Mouse (Mus musculus) kidney, postnatal 10 days (tissue): ENCODE results near the gene Disp1.

Source experiments
- DNase-seq: peaks from one replicate; pipeline ENCODE4 v3.0.0; 2021; ENCODE audit warnings: mixed read lengths

Disp1 gene

GRCm38 (mm10) chr1:183194763-183195162 lies 26.6 kb downstream of the Disp1 start:
- DNase-seq: no peak

- DNase-seq: no peak
Measured at GRCm38 (mm10) chr1:183194151-183194550, 27.2 kb downstream of the Disp1 start.

- DNase-seq: no peak
Measured at GRCm38 (mm10) chr1:183191398-183191797, 29.9 kb downstream of the Disp1 start.

- no peak for DNase-seq
Measured at GRCm38 (mm10) chr1:183190456-183190855, 30.9 kb downstream of the Disp1 start.

GRCm38 (mm10) chr1:183189014-183189662 lies 32.2 kb downstream of the Disp1 start:
- no peak for DNase-seq

GRCm38 (mm10) chr1:183188115-183189013 lies 33.0 kb downstream of the Disp1 start:
- no peak for DNase-seq

- DNase-seq: no peak
Measured at GRCm38 (mm10) chr1:183185560-183185959, 35.8 kb downstream of the Disp1 start.

- no peak for DNase-seq
Measured at GRCm38 (mm10) chr1:183184681-183185080, 36.6 kb downstream of the Disp1 start.

GRCm38 (mm10) chr1:183183565-183183964 lies 37.8 kb downstream of the Disp1 start:
- DNase-seq: no peak

- DNase-seq: no peak
Measured at GRCm38 (mm10) chr1:183182641-183183414, 38.5 kb downstream of the Disp1 start.

GRCm38 (mm10) chr1:183181030-183181395 lies 40.3 kb downstream of the Disp1 start:
- no peak for DNase-seq

GRCm38 (mm10) chr1:183180301-183181029 lies 40.9 kb downstream of the Disp1 start:
- DNase-seq: no peak

GRCm38 (mm10) chr1:183179316-183179715 lies 42.0 kb downstream of the Disp1 start:
- DNase-seq: no peak

- DNase-seq: no peak
Measured at GRCm38 (mm10) chr1:183175236-183175635, 46.1 kb downstream of the Disp1 start.

GRCm38 (mm10) chr1:183171095-183171494 lies 50.2 kb downstream of the Disp1 start:
- DNase-seq: no peak

- DNase-seq: no peak
Measured at GRCm38 (mm10) chr1:183168465-183168864, 52.9 kb downstream of the Disp1 start.

GRCm38 (mm10) chr1:183167776-183168175 lies 53.5 kb downstream of the Disp1 start:
- peak; percentile 34 for DNase-seq

GRCm38 (mm10) chr1:183166700-183167099 lies 54.6 kb downstream of the Disp1 start:
- DNase-seq: no peak

- no peak for DNase-seq
Measured at GRCm38 (mm10) chr1:183164648-183165071, 56.7 kb downstream of the Disp1 start.

- DNase-seq: no peak
Measured at GRCm38 (mm10) chr1:183164190-183164580, 57.1 kb downstream of the Disp1 start.

GRCm38 (mm10) chr1:183163512-183164189 lies 57.7 kb downstream of the Disp1 start:
- DNase-seq: no peak

- no peak for DNase-seq
Measured at GRCm38 (mm10) chr1:183161057-183161456, 60.3 kb downstream of the Disp1 start.
